Mouse (Mus musculus): ENCODE results near the gene Chrm1.
"Not testable (repeated sequence)": the region's sequence is repeated elsewhere in the genome, so short reads cannot be mapped to it uniquely, and the experiment has no call there.

The Chrm1 gene

GRCm38 (mm10) chr19:8718357-8718756 is 54.8 kb downstream of the Chrm1 start:
- peak; percentile 83 for DNase-seq (ENCODE audit: low spot score)

GRCm38 (mm10) chr19:8719037-8719436 is 55.4 kb downstream of the Chrm1 start:
- not testable (repeated sequence) for DNase-seq (ENCODE audit: low spot score)

- no peak for DNase-seq (ENCODE audit: low spot score)
These were observed 57.8 kb downstream of the Chrm1 start for GRCm38 (mm10) chr19:8721378-8721777.

- no peak for DNase-seq (ENCODE audit: low spot score)
These were observed 58.4 kb downstream of the Chrm1 start for GRCm38 (mm10) chr19:8722021-8722420.

GRCm38 (mm10) chr19:8722559-8722906 is 58.9 kb downstream of the Chrm1 start:
- no peak for DNase-seq (ENCODE audit: low spot score)

GRCm38 (mm10) chr19:8722907-8723573 is 59.5 kb downstream of the Chrm1 start, which contains the start of gene Slc3a2:
Slc3a2 (minus strand) TSS chr19:8723369.
- DNase-seq (ENCODE audit: low spot score) = peak; percentile 99

GRCm38 (mm10) chr19:8723574-8724346 is 60.2 kb downstream of the Chrm1 start:
- peak; percentile 36 for DNase-seq (ENCODE audit: low spot score)

GRCm38 (mm10) chr19:8724392-8724791 is 60.8 kb downstream of the Chrm1 start:
- no peak for DNase-seq (ENCODE audit: low spot score)

GRCm38 (mm10) chr19:8725081-8725613 is 61.6 kb downstream of the Chrm1 start:
- DNase-seq (ENCODE audit: low spot score) = no peak

GRCm38 (mm10) chr19:8726609-8727390 is 63.2 kb downstream of the Chrm1 start:
- no peak for DNase-seq (ENCODE audit: low spot score)

GRCm38 (mm10) chr19:8727495-8728114 is 64.0 kb downstream of the Chrm1 start:
- DNase-seq (ENCODE audit: low spot score) = no peak

- DNase-seq (ENCODE audit: low spot score) = not testable (repeated sequence)
These were observed 64.9 kb downstream of the Chrm1 start for GRCm38 (mm10) chr19:8728335-8729099.
